Mouse (Mus musculus): Measurements from ENCODE around the gene Leo1. TPM values are rescaled to one million over a fixed set of nuclear protein-coding genes. Genes with fewer than 3 reads are reported as not detected.

Gene Leo1
- polyA plus RNA-seq, 1 experiment from 2014 or later: 34.1 TPM

DNA sequence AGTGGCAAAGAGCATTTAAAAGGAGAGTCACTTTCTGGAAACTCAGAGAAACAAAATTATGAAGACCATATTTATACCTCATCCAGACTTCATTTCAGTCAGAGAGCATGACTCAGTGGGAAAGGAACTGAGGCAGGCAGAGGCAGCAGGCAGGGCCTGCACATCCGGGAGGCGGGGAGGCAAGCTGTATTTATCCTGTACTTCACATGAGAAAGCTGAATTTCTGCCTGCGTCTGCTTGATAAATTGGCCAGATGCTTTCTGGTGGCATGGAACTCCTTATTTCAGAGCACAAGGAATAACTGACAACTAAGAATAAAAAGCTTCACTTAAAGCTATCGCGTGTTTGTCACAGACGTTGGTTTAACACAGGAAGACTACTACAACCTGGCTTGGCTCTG, 63.0 kb downstream of the Leo1 start:
- H3K9ac ChIP-seq (ENCODE audit: low read length): no peak overlapping the region
- H3K9me3 ChIP-seq (replicated peaks; ENCODE audit: control insufficient read depth, low read length): no peaks in the 10 kb centered on the region

DNA sequence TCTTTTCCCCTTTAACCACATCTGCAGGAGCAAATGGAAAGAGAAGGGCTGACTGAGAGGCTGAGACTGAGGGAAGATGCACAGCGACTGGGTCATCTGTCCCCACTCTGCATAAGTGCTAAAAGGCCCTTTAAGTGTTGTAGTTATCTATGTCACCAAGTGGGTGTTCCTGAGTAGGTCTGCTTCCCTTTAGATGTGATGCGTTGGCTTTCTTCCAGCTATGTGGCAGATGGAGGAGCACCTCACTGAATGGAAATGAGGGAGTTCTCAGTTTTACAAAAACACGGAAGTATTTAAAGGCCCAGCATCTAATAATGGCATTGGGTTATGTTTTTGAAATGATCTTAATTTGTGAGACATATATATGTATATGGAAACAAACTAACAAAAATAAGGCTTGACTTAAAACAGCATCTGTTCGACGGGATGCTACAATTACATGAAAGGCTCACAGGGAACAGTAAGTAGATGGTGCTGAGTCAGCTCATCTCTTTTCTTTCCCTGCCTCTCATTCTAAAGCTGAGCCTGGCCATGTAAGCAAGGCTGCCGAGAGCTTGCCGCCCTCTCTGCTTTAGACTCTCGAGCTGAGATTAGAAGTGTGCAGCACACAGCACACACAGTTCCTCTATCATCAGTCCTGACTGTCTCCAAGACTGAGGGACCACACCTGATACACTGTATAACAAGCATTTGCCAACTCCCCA, 70.1 kb downstream of the Leo1 start:
- 57% methylated on average over 8 of the region's 8 CpGs for WGBS
- Histone ChIP-seq H3K27ac (ENCODE audit: low read depth, low read length) (peak overlapping the region; percentile 65; the same call in 1 of the 2 replicates), H3K9me3 (replicated peaks; ENCODE audit: control insufficient read depth, low read length) (no peaks in the 10 kb centered on the region), H3K4me3 (ENCODE audit: low read depth, low read length) (no peak overlapping the region), H3K36me3 (ENCODE audit: control insufficient read depth, insufficient read depth, low read length) (peaks cover 40% of the 10 kb centered on the region), H3K9ac (ENCODE audit: low read length) (no peak overlapping the region), H3K4me1 (ENCODE audit: control insufficient read depth, insufficient read depth, low read length) (peaks cover 3% of the 10 kb centered on the region; the same call in 1 of the 2 replicates), H3K4me2 (ENCODE audit: low read length) (no peak overlapping the region), H3K27me3 (replicated peaks; ENCODE audit: control insufficient read depth, insufficient read depth, low read length) (no peaks in the 10 kb centered on the region)
- DNase-seq (ENCODE audit: low spot score) (peak; percentile 84), ATAC-seq (peak; percentile 74)

More for the DNA sequence above, 63.0 kb downstream of the Leo1 start:
- 95% methylated on average over 6 of the region's 6 CpGs for WGBS
- no peak overlapping the region for H3K4me3 ChIP-seq (ENCODE audit: low read depth, low read length)
- no peak overlapping the region for H3K4me2 ChIP-seq (ENCODE audit: low read length)
- DNase-seq (ENCODE audit: low spot score) (no peak), ATAC-seq (no peak)
- H3K36me3 ChIP-seq (ENCODE audit: control insufficient read depth, insufficient read depth, low read length): peaks cover 63% of the 10 kb centered on the region
- H3K4me1 ChIP-seq (ENCODE audit: control insufficient read depth, insufficient read depth, low read length): no peaks in the 10 kb centered on the region
- H3K27ac ChIP-seq (ENCODE audit: low read depth, low read length): no peak overlapping the region
- H3K27me3 ChIP-seq (replicated peaks; ENCODE audit: control insufficient read depth, insufficient read depth, low read length): no peaks in the 10 kb centered on the region

DNA sequence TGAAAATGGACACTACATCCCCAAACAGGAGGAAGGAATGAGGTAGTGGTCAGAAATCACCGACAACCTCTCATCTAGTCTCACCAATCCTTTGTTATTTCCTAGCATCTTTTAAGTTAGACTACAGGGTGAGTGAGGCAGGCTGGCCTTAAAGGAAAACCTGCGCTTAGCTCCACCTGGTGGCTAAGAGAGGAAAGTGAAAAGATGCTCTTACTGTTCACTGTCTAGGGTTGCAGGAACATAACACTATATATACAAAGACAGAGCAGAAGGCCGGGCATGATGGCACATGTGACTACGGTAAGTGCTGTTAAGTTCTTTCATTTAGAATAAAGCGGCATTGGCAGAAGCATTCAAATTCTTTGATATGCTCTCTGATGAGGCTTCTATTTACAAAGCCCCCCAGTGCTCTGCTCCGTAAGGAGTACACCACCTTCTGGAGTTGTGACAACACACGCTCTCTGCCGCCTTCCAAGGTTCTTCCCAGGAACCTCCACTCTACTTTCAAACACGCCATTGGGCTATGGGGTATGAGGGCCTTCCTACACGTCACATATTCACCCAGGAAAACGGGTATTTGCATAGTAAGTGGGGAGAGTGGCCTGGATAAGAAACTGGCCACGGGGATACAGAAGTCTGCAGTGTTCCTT, 74.3 kb downstream of the Leo1 start:
- H3K36me3 ChIP-seq (ENCODE audit: control insufficient read depth, insufficient read depth, low read length): peaks cover 12% of the 10 kb centered on the region; the same call in 1 of the 2 replicates
- no peak overlapping the region for H3K4me3 ChIP-seq (ENCODE audit: low read depth, low read length)
- no peak overlapping the region for H3K9ac ChIP-seq (ENCODE audit: low read length)
- no peak overlapping the region for H3K4me2 ChIP-seq (ENCODE audit: low read length)
- H3K4me1 ChIP-seq (ENCODE audit: control insufficient read depth, insufficient read depth, low read length): peaks cover 3% of the 10 kb centered on the region; the same call in 1 of the 2 replicates
- no peaks in the 10 kb centered on the region for H3K9me3 ChIP-seq (replicated peaks; ENCODE audit: control insufficient read depth, low read length)
- 64% methylated on average over 12 of the region's 12 CpGs for WGBS
- no peaks in the 10 kb centered on the region for H3K27me3 ChIP-seq (replicated peaks; ENCODE audit: control insufficient read depth, insufficient read depth, low read length)
- ATAC-seq (peak; percentile 82), DNase-seq (ENCODE audit: low spot score) (peak; percentile 86)
- H3K27ac ChIP-seq (ENCODE audit: low read depth, low read length): no peak overlapping the region

Other genes starting within 250 kb of the Leo1 start
- 0.10 and 0.14 TPM in 2 replicates for gene Myo5c, start 209.5 kb upstream of the Leo1 start, polyA plus RNA-seq (2014; fragmentation: Nextera tagmentation; extraction: Ambion mirVana)
- gene Gnb5, start 135.2 kb upstream of the Leo1 start, polyA plus RNA-seq (2014; fragmentation: Nextera tagmentation; extraction: Ambion mirVana): 53.2 and 57.5 TPM in 2 replicates
- gene Bcl2l10, start 93.8 kb upstream of the Leo1 start, polyA plus RNA-seq (2014; fragmentation: Nextera tagmentation; extraction: Ambion mirVana): not detected in 2 replicates
- gene Mapk6, start 31.5 kb upstream of the Leo1 start, polyA plus RNA-seq (2014; fragmentation: Nextera tagmentation; extraction: Ambion mirVana): 140 and 141 TPM in 2 replicates
- 92.4 and 104 TPM in 2 replicates for gene Tmod3, start 118.1 kb downstream of the Leo1 start, polyA plus RNA-seq (2014; fragmentation: Nextera tagmentation; extraction: Ambion mirVana)
- gene Tmod2, start 169.8 kb downstream of the Leo1 start, polyA plus RNA-seq (2014; fragmentation: Nextera tagmentation; extraction: Ambion mirVana): 127 and 193 TPM in 2 replicates
- gene Lysmd2, start 184.2 kb downstream of the Leo1 start, polyA plus RNA-seq (2014; fragmentation: Nextera tagmentation; extraction: Ambion mirVana): 26.0 and 34.1 TPM in 2 replicates
- gene Scg3, start 242.5 kb downstream of the Leo1 start, polyA plus RNA-seq (2014; fragmentation: Nextera tagmentation; extraction: Ambion mirVana): 84.2 and 101 TPM in 2 replicates

Data from forebrain, embryonic 14.5 days (tissue).